Mouse (Mus musculus): ENCODE data around the gene Fam181b.

GRCm38 (mm10) chr7:93093371-93094058, 13.8 kb downstream of the Fam181b start:
- TF ChIP-seq CTCF (IDR thresholded peaks at IDR 0.05; ENCODE audit: low read depth, low read length) (no peak), TAL1 (conservative IDR thresholded peaks at IDR 0.05; ENCODE audit: low read depth, low read length) (no peak)
